Mouse (Mus musculus) CH12.LX (cell line): ENCODE results near the gene Hip1r. TPM values are rescaled to one million over a fixed set of nuclear protein-coding genes. Genes with fewer than 3 reads are reported as not detected.

Source experiments
- DNase-seq: peaks from one replicate; pipeline ENCODE4 v3.0.0-alpha.2; 2013; ENCODE audit errors: extremely low read depth
- H3K27ac ChIP-seq: 2 replicates; pipeline ENCODE4 v1.5.1; 2012; ENCODE audit warnings: low read depth, mild to moderate bottlenecking, control low read depth, moderate library complexity; ENCODE audit not compliant: insufficient read depth
- H3K27me3 ChIP-seq: replicated peaks from 2 replicates; pipeline ENCODE3; 2012; ENCODE audit warnings: inconsistent platforms
- H3K36me3 ChIP-seq, 2 experiments: replicated peaks in 1 of 2; 2 replicates each; pipeline versions ENCODE3 to v1.6.1; 2012; ENCODE audit warnings: inconsistent platforms in 1 of 2, low read length in 1 of 2, mild to moderate bottlenecking in 1 of 2, mixed read lengths in 1 of 2, moderate library complexity in 1 of 2; ENCODE audit not compliant: control insufficient read depth in 1 of 2, insufficient read depth in 1 of 2
- H3K4me1 ChIP-seq, 2 experiments: 2 replicates each; pipeline ENCODE4 v1.6.1; 2012; ENCODE audit warnings: inconsistent platforms in 1 of 2, moderate library complexity in 1 of 2; ENCODE audit not compliant: insufficient read depth in 2 of 2, control insufficient read depth in 1 of 2
- H3K4me2 ChIP-seq: 2 replicates; pipeline ENCODE4 v1.6.1; 2012; ENCODE audit warnings: low read depth, mild to moderate bottlenecking, control low read depth; ENCODE audit not compliant: poor library complexity, insufficient read depth, severe bottlenecking
- H3K4me3 ChIP-seq, 3 experiments: fragments of 150-350 bp in 1 of 3; sonication (generic) in 1 of 3; replicated peaks in 1 of 3; 2 replicates each; pipeline versions ENCODE3 to v1.5.1; 2011 to 2012; ENCODE audit warnings: low read depth in 2 of 3, low read length in 2 of 3, mild to moderate bottlenecking in 2 of 3, moderate library complexity in 2 of 3, control low read depth in 1 of 3, improper control_type of control experiment in 1 of 3, inconsistent platforms in 1 of 3, mixed read lengths in 1 of 3; ENCODE audit not compliant: poor library complexity in 1 of 3
- H3K79me2 ChIP-seq: replicated peaks from 2 replicates; pipeline ENCODE4 v1.6.1; 2012; ENCODE audit warnings: mild to moderate bottlenecking, moderate library complexity; ENCODE audit not compliant: control insufficient read depth, poor library complexity, insufficient read depth, severe bottlenecking; ENCODE audit errors: extremely low read depth
- H3K9ac ChIP-seq: 2 replicates; pipeline ENCODE4 v1.6.1; 2012; ENCODE audit warnings: low read depth, mild to moderate bottlenecking, control low read depth, moderate library complexity; ENCODE audit not compliant: insufficient read depth
- H3K9me3 ChIP-seq: replicated peaks from 2 replicates; pipeline ENCODE3; 2012; ENCODE audit warnings: low read length, inconsistent platforms, mixed read lengths
- CHD1 ChIP-seq: IDR thresholded peaks from 2 replicates; pipeline ENCODE4 v1.6.1; 2012; ENCODE audit warnings: low read depth, low read length, improper control_type of control experiment, inconsistent platforms
- CHD2 ChIP-seq: IDR thresholded peaks from 2 replicates; pipeline ENCODE4 v1.6.1; 2011; ENCODE audit warnings: low read length, improper control_type of control experiment
- CTCF ChIP-seq, 2 experiments: IDR thresholded peaks in 1 of 2; conservative IDR thresholded peaks in 1 of 2; 2 replicates each; pipeline ENCODE4 v1.5.1; 2011 to 2012; ENCODE audit warnings: low read depth in 2 of 2, low read length in 2 of 2, improper control_type of control experiment in 1 of 2, inconsistent platforms in 1 of 2, mild to moderate bottlenecking in 1 of 2, moderate library complexity in 1 of 2
- ELF1 ChIP-seq: IDR thresholded peaks from 2 replicates; pipeline ENCODE4 v1.6.1; 2014; ENCODE audit warnings: low read depth, mild to moderate bottlenecking, inconsistent platforms, low read length, improper control_type of control experiment
- HCFC1 ChIP-seq: IDR thresholded peaks from 2 replicates; pipeline ENCODE4 v1.6.1; 2012; ENCODE audit warnings: low read depth, mild to moderate bottlenecking, inconsistent platforms, low read length, improper control_type of control experiment
- JUN ChIP-seq: IDR thresholded peaks from 2 replicates; pipeline ENCODE4 v1.6.1; 2011; ENCODE audit warnings: low read depth, mild to moderate bottlenecking, low read length, improper control_type of control experiment, moderate library complexity; ENCODE audit not compliant: insufficient read depth
- JUND ChIP-seq: conservative IDR thresholded peaks from 2 replicates; pipeline ENCODE4 v1.6.1; 2011; ENCODE audit warnings: low read depth, low read length, improper control_type of control experiment
- KAT2A ChIP-seq: IDR thresholded peaks from 2 replicates; pipeline ENCODE4 v1.6.1; 2012; ENCODE audit warnings: low read length, improper control_type of control experiment, inconsistent platforms; ENCODE audit not compliant: insufficient replicate concordance
- MAFK ChIP-seq: IDR thresholded peaks from 2 replicates; pipeline ENCODE4 v1.6.1; 2011; ENCODE audit warnings: low read length, improper control_type of control experiment; ENCODE audit not compliant: insufficient replicate concordance
- MAZ ChIP-seq: IDR thresholded peaks from 2 replicates; pipeline ENCODE4 v1.6.1; 2012; ENCODE audit warnings: low read depth, mild to moderate bottlenecking, inconsistent platforms, low read length, improper control_type of control experiment, moderate library complexity
- MEF2A ChIP-seq: IDR thresholded peaks from 2 replicates; pipeline ENCODE4 v1.6.1; 2014; ENCODE audit warnings: low read depth, mild to moderate bottlenecking, inconsistent platforms, low read length, improper control_type of control experiment, borderline replicate concordance
- MXI1 ChIP-seq: IDR thresholded peaks from 2 replicates; pipeline ENCODE4 v1.6.1; 2011; ENCODE audit warnings: mild to moderate bottlenecking, low read depth, low read length, improper control_type of control experiment
- NELFE ChIP-seq: IDR thresholded peaks from 2 replicates; pipeline ENCODE4 v1.6.1; 2011; ENCODE audit warnings: low read depth, low read length, improper control_type of control experiment
- NRF1 ChIP-seq: IDR thresholded peaks from 2 replicates; pipeline ENCODE4 v1.6.1; 2014; ENCODE audit warnings: low read depth, mild to moderate bottlenecking, inconsistent platforms, low read length, improper control_type of control experiment, moderate library complexity
- PAX5 ChIP-seq: IDR thresholded peaks from 2 replicates; pipeline ENCODE4 v1.6.1; 2012; ENCODE audit warnings: low read length, inconsistent platforms, mixed read lengths
- POLR2A ChIP-seq: IDR thresholded peaks from 2 replicates; pipeline ENCODE4 v1.6.1; 2011; ENCODE audit warnings: low read depth, mild to moderate bottlenecking, improper control_type of control experiment, low read length
- POLR2AphosphoS2 ChIP-seq: IDR thresholded peaks from 2 replicates; pipeline ENCODE4 v1.6.1; 2011; ENCODE audit warnings: low read depth, low read length, improper control_type of control experiment
- RAD21 ChIP-seq: IDR thresholded peaks from 2 replicates; pipeline ENCODE4 v1.6.1; 2011; ENCODE audit warnings: low read depth, mild to moderate bottlenecking, low read length, improper control_type of control experiment, moderate library complexity
- RCOR1 ChIP-seq: conservative IDR thresholded peaks from 2 replicates; pipeline ENCODE4 v1.6.1; 2012; ENCODE audit warnings: low read depth, mild to moderate bottlenecking, inconsistent platforms, low read length, improper control_type of control experiment
- TBP ChIP-seq: conservative IDR thresholded peaks from 2 replicates; pipeline ENCODE4 v1.6.1; 2011; ENCODE audit warnings: low read depth, low read length, improper control_type of control experiment
- TCF12 ChIP-seq: IDR thresholded peaks from 2 replicates; pipeline ENCODE4 v1.6.1; 2014; ENCODE audit warnings: low read depth, mild to moderate bottlenecking, inconsistent platforms, low read length, improper control_type of control experiment
- UBTF ChIP-seq: IDR thresholded peaks from 2 replicates; pipeline ENCODE4 v1.6.1; 2012; ENCODE audit warnings: low read depth, mild to moderate bottlenecking, inconsistent platforms, low read length, improper control_type of control experiment, moderate library complexity
- ZC3H11A ChIP-seq: IDR thresholded peaks from 2 replicates; pipeline ENCODE4 v1.6.1; 2012; ENCODE audit warnings: low read depth, mild to moderate bottlenecking, inconsistent platforms, low read length, improper control_type of control experiment
- ZKSCAN1 ChIP-seq: IDR thresholded peaks from 2 replicates; pipeline ENCODE4 v1.6.1; 2012; ENCODE audit warnings: low read depth, inconsistent platforms, low read length, improper control_type of control experiment, borderline replicate concordance
- ZMIZ1 ChIP-seq: IDR thresholded peaks from 2 replicates; pipeline ENCODE4 v1.6.1; 2012; ENCODE audit warnings: low read depth, mild to moderate bottlenecking, inconsistent platforms, low read length, improper control_type of control experiment
- ZNF384 ChIP-seq: IDR thresholded peaks from 2 replicates; pipeline ENCODE4 v1.6.1; 2012; ENCODE audit warnings: low read depth, low read length, improper control_type of control experiment, inconsistent platforms
- dilution Hi-C: fragments of 300-500 bp; cut with MboI; formaldehyde crosslinking; loops from 2 replicates; pipeline ENCODE4 v1.14.3; 2020; ENCODE audit warnings: low sequenced_read_pairs; ENCODE audit not compliant: extremely low pct_unique_long_range_greater_than_20kb, extremely low pct_ligation_motif_present
- in situ Hi-C: fragments of 300-500 bp; cut with MboI; formaldehyde crosslinking; loops from 3 replicates; pipeline ENCODE4 v1.14.3; 2019; ENCODE audit warnings: low sequenced_read_pairs, low pct_ligation_motif_present, low pct_unique_long_range_greater_than_20kb, mixed read lengths
- polyA plus RNA-seq: library from polyadenylated mRNA; unstranded; fragments of >175 nt; gene quantifications from 2 replicates; pipeline ENCODE4 v1.2.1, GENCODE M21; 2012; ENCODE audit warnings: low read depth; ENCODE audit not compliant: insufficient read length
- total RNA-seq, 2 experiments: library from RNA; depleted of rRNA; stranded (reverse); fragments of 300-350 nt in 1 of 2; fragments of >200 nt in 1 of 2; gene quantifications; 2 replicates each; pipeline ENCODE4 v1.2.3; 2012 to 2014

Hip1r gene
- total and polyA plus RNA-seq, 3 experiments = 26.1 to 49.8 (median 44.7) TPM

DNA sequence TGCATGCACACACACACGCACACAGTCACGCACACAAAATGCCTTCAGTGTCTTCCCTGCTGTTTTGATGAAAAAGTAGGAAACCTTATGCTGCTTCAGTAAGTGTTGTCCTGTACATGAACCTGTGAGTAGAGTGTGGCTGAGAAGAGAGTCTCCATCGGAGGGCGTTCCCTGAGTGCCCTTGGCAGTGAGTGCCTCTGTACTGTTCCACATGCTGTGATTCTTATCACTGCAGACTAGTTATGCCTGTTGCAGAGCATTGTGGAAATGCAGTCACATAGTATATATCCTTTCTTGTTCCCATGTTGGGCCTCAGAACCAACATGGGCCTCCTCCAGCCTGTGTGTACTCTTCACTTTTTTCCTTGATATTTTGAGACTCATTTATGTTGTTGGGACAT, 9.2 kb upstream of the Hip1r start:
- Histone ChIP-seq H3K27me3 (no peaks in the 10 kb centered on the region), H3K79me2 (no peaks in the 10 kb centered on the region), H3K4me2 (no peak overlapping the region), H3K4me1 (no peaks in the 10 kb centered on the region; a peak in 1 of 4 replicates), H3K36me3 (no peaks in the 10 kb centered on the region), H3K27ac (no peak overlapping the region), H3K4me3 (no peak overlapping the region), H3K9ac (no peak overlapping the region), H3K9me3 (no peaks in the 10 kb centered on the region)
- TF ChIP-seq UBTF (no peak), CHD1 (no peak), ZNF384 (no peak), KAT2A (no peak), HCFC1 (no peak), RAD21 (no peak), POLR2AphosphoS2 (no peak), ZC3H11A (no peak), ZKSCAN1 (no peak), MXI1 (no peak), CTCF (conservative IDR thresholded peaks at IDR 0.05 in 1 of 2, IDR thresholded peaks at IDR 0.05 in 1 of 2; ENCODE audit: low read depth in 2 of 2, low read length in 2 of 2) (no peak), TCF12 (no peak), MEF2A (no peak), MAFK (no peak), TBP (no peak)
- in situ Hi-C loops = no loop called here
- no peak for DNase-seq
- dilution Hi-C loops = no loop called here

DNA sequence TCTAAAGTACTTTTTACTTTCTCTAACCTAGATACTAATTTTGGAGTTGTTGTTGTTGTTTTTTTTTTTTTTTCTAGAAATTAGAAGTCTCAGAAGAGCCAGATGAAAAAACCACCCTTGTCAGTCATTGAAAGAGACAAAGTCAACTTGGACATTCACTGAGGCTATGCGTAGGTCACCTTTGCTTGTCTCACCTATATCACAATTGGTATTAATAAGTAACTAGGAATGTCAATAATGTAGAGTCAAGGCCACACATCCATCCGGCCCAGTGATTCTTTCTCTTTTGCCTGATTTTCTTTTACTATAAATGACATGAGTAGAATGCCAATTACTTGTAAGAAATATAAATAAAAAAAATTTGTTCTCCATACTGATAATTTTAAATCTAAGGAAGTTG, 6.7 kb upstream of the Hip1r start:
- H3K27ac ChIP-seq = no peak overlapping the region
- in situ Hi-C loops (no loop called here), dilution Hi-C loops (no loop called here)

More for the DNA sequence above, 6.7 kb upstream of the Hip1r start:
- no peak for DNase-seq
- TF ChIP-seq CHD2 (no peak), RCOR1 (no peak), POLR2AphosphoS2 (no peak), NRF1 (no peak), JUN (no peak), NELFE (no peak), ZMIZ1 (no peak), ELF1 (no peak), PAX5 (no peak), POLR2A (no peak), ZKSCAN1 (no peak), TCF12 (no peak), TBP (no peak), JUND (no peak), MXI1 (no peak), KAT2A (no peak), MAZ (no peak), UBTF (no peak), RAD21 (no peak)
- H3K4me2 ChIP-seq = no peak overlapping the region
- no peaks in the 10 kb centered on the region for H3K27me3 ChIP-seq
- H3K79me2 ChIP-seq = no peaks in the 10 kb centered on the region
- H3K9ac ChIP-seq = no peak overlapping the region
- no peaks in the 10 kb centered on the region for H3K9me3 ChIP-seq
- no peaks in the 10 kb centered on the region for H3K36me3 ChIP-seq
- H3K4me1 ChIP-seq = no peaks in the 10 kb centered on the region; a peak in 1 of 4 replicates
- no peak overlapping the region for H3K4me3 ChIP-seq
